ENCODE assay signal across 13 mouse cellular contexts in the genomic region with DNA sequence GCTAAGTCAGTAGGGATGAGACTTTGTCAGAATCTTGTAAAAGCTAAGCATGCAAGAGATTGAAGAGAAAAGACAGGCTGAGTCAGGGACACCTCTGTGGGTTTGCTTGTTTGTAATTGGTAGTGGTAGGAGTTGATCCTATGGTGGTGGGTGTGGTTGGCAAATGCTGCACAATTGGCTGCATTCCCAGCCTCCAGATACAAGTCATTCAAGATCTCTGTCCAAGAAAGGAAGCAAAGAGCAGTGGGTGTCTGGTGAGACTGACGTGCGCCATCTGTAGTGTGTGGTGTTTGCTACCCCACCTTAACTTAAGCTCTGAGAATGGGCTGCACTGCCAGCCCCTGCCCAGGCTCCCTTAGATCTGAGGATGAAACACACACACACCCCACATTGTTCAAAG. TPM values are rescaled to one million over a fixed set of nuclear protein-coding genes. Genes with fewer than 3 reads are reported as not detected.
DNase-seq lines count a peak whose midpoint lies in the region; ATAC-seq and TF ChIP-seq lines count a peak whose summit lies in the region.
"Had no signal": no experiment of that assay in that cellular context is flagged by ENCODE, and none has a peak within 500 bp of the region (broad histone marks: within the 10 kb centered on the region; RNA-seq: fewer than 3 reads in every experiment).

No protein-coding gene starts in this region.

- DNase-seq in brain, adult 2 months (ENCODE audit: low read depth, low spot score), result peak; percentile 92
- DNase-seq in frontal cortex, postnatal 25 days (ENCODE audit: low spot score in 2 of 2), result peak; percentile 45 to 51
- DNase-seq in left cerebral cortex, adult 2 months (ENCODE audit: extremely low spot score in 1 of 2, low spot score in 2 of 2), result peak; percentile 60 to 76
- DNase-seq in right cerebral cortex, adult 2 months (ENCODE audit: low spot score in 2 of 2), result peak; percentile 78 to 86
- DNase-seq in adrenal gland, postnatal 25 days, result no peak
- DNase-seq in hindbrain, embryonic 11.5 days (ENCODE audit: low spot score), result no peak
- no peak for DNase-seq in midbrain, embryonic 11.5 days (ENCODE audit: low spot score, missing footprints)
- DNase-seq: adrenal gland, adult 8-10 months; cerebellum, adult 9-10 months; gastrocnemius, adult 2 months had no signal

- H3K9me3 ChIP-seq in hindbrain, embryonic 11.5 days (ENCODE audit: control insufficient read depth, low read length), result no peaks in the 10 kb centered on the region
- no peaks in the 10 kb centered on the region for H3K9me3 ChIP-seq in midbrain, embryonic 11.5 days (ENCODE audit: control insufficient read depth, low read length)
- H3K9me3 ChIP-seq: heart, embryonic 15.5 days had no signal

- no peak for TF ChIP-seq CTCF in left cerebral cortex, adult 2 months (IDR thresholded peaks at IDR 0.05)

- H3K27me3 ChIP-seq in hindbrain, embryonic 11.5 days (ENCODE audit: control insufficient read depth, insufficient read depth, low read length), result no peaks in the 10 kb centered on the region
- H3K27me3 ChIP-seq in midbrain, embryonic 11.5 days (ENCODE audit: control insufficient read depth, insufficient read depth, low read length), result no peaks in the 10 kb centered on the region
- H3K27me3 ChIP-seq: heart, embryonic 15.5 days had no signal

- H3K36me3 ChIP-seq in hindbrain, embryonic 11.5 days (ENCODE audit: control insufficient read depth, insufficient read depth, low read length), result peaks cover 16% of the 10 kb centered on the region
- peaks cover 24% of the 10 kb centered on the region for H3K36me3 ChIP-seq in midbrain, embryonic 11.5 days (ENCODE audit: control insufficient read depth, insufficient read depth, low read length)

- ATAC-seq in hindbrain, embryonic 11.5 days (ENCODE audit: low FRiP score), result no peak
- ATAC-seq in midbrain, embryonic 11.5 days (ENCODE audit: low FRiP score), result no peak

- no peak overlapping the region for H3K27ac ChIP-seq in left cerebral cortex, adult 2 months
- H3K27ac ChIP-seq in hindbrain, embryonic 11.5 days (ENCODE audit: low read depth, low read length), result no peak overlapping the region
- no peak overlapping the region for H3K27ac ChIP-seq in midbrain, embryonic 11.5 days (ENCODE audit: low read depth, low read length)
- H3K27ac ChIP-seq: gastrocnemius, adult 2 months; heart, embryonic 15.5 days; macrophage had no signal

- intact Hi-C loops in left cerebral cortex, adult 2 months (cut with DNase I), result no loop called here

- 97% methylated on average over 2 of the region's 2 CpGs for WGBS in hindbrain, embryonic 11.5 days
- WGBS in midbrain, embryonic 11.5 days, result 100% methylated on average over 2 of the region's 2 CpGs

- H3K4me3 ChIP-seq in left cerebral cortex, adult 2 months, result no peak overlapping the region
- H3K4me3 ChIP-seq in hindbrain, embryonic 11.5 days (ENCODE audit: low read depth, low read length), result no peak overlapping the region
- H3K4me3 ChIP-seq in midbrain, embryonic 11.5 days (ENCODE audit: low read depth, low read length), result no peak overlapping the region
- H3K4me3 ChIP-seq: gastrocnemius, adult 2 months; heart, embryonic 15.5 days had no signal

- no peak overlapping the region for H3K4me2 ChIP-seq in hindbrain, embryonic 11.5 days (replicated peaks; ENCODE audit: low read depth, low read length)
- H3K4me2 ChIP-seq in midbrain, embryonic 11.5 days, result no peak overlapping the region
- H3K4me2 ChIP-seq: heart, embryonic 15.5 days had no signal

- H3K9ac ChIP-seq in hindbrain, embryonic 11.5 days (ENCODE audit: low read depth, low read length), result no peak overlapping the region
- H3K9ac ChIP-seq in midbrain, embryonic 11.5 days (ENCODE audit: low read length), result no peak overlapping the region
- H3K9ac ChIP-seq: heart, embryonic 15.5 days had no signal

- H3K4me1 ChIP-seq in hindbrain, embryonic 11.5 days (replicated peaks; ENCODE audit: control insufficient read depth, insufficient read depth, low read length), result no peaks in the 10 kb centered on the region
- H3K4me1 ChIP-seq in midbrain, embryonic 11.5 days (ENCODE audit: control insufficient read depth, insufficient read depth, low read length), result no peaks in the 10 kb centered on the region
- H3K4me1 ChIP-seq: heart, embryonic 15.5 days had no signal

RNA-seq across cellular contexts. Expression of a gene that starts 19.5 kb away (rescaled TPM):
- 10 to 100 TPM in 1 of 2 experiments, 1 to 10 TPM in 1; 8.9 to 10.3 TPM for total RNA-seq in left cerebral cortex, adult 2 months (2021)
- total RNA-seq in adrenal gland, postnatal 25 days (2021), result 11.7 and 16.6 TPM in 2 replicates
- 57.3 and 62.2 TPM in 2 replicates for polyA plus RNA-seq in hindbrain, embryonic 11.5 days (2014; fragmentation: Nextera tagmentation; extraction: Ambion mirVana)
- 56.7 and 59.0 TPM in 2 replicates for polyA plus RNA-seq in midbrain, embryonic 11.5 days (2014; fragmentation: Nextera tagmentation; extraction: Ambion mirVana)

RNA-seq across cellular contexts. Expression of a gene that starts 43.6 kb away (rescaled TPM):
- not detected for total RNA-seq in left cerebral cortex, adult 2 months (2021)
- total RNA-seq in adrenal gland, postnatal 25 days (2021), result not detected in 2 replicates
- polyA plus RNA-seq in hindbrain, embryonic 11.5 days (2014; fragmentation: Nextera tagmentation; extraction: Ambion mirVana), result not detected in 2 replicates
- polyA plus RNA-seq in midbrain, embryonic 11.5 days (2014; fragmentation: Nextera tagmentation; extraction: Ambion mirVana), result 0.19 TPM in 1 of 2 replicates, not detected in the other
- total RNA-seq: adrenal gland, adult 8-10 months; gastrocnemius, adult 2 months had no signal
- polyA plus RNA-seq: heart, embryonic 15.5 days; macrophage; testis, adult 2 months had no signal

Comparison
In these comparisons a context has a peak if more than half of its experiments do, and no peak if none do; other contexts are left out.
1. DNase-seq: peak in brain, adult 2 months (single experiment), frontal cortex, postnatal 25 days (2 of 2), left cerebral cortex, adult 2 months (2 of 2) and right cerebral cortex, adult 2 months (2 of 2); none in adrenal gland, postnatal 25 days (single experiment), hindbrain, embryonic 11.5 days (single experiment) and midbrain, embryonic 11.5 days (single experiment).